Mouse (Mus musculus) olfactory bulb, adult 2 months (tissue): ENCODE results near the gene Qsox1.

Source experiments
- CTCF ChIP-seq: fragments of 200-500 bp; IDR thresholded peaks from 2 replicates; pipeline ENCODE4 v1.5.1; 2012; ENCODE audit warnings: low read depth, mild to moderate bottlenecking, low read length, moderate library complexity; ENCODE audit not compliant: insufficient read depth
- POLR2A ChIP-seq: fragments of 200-500 bp; IDR thresholded peaks from 2 replicates; pipeline ENCODE4 v1.6.1; 2012; ENCODE audit warnings: mild to moderate bottlenecking, low read depth, low read length, moderate library complexity; ENCODE audit not compliant: insufficient read depth

- no peak for TF ChIP-seq CTCF
- no peak for TF ChIP-seq POLR2A
Measured at GRCm38 (mm10) chr1:155785886-155786285, 26.8 kb downstream of the Qsox1 start.
